Mouse (Mus musculus) forebrain, embryonic 13.5 days (tissue): ENCODE measurements around the gene Apc2. TPM values are rescaled to one million over a fixed set of nuclear protein-coding genes. Genes with fewer than 3 reads are reported as not detected.

ENCODE experiments used
- ATAC-seq: fragments of 200-750 bp; cut with Nextera tagmentation; 2 replicates; pipeline ENCODE4 v1.8.0; 2017
- H3K27ac ChIP-seq: fragments of 300-500 bp; sonication (generic); 2 replicates; pipeline ENCODE4 v1.5.1; 2015; ENCODE audit warnings: inconsistent platforms, mild to moderate bottlenecking, moderate library complexity
- H3K27me3 ChIP-seq: fragments of 300-500 bp; sonication (generic); 2 replicates; pipeline ENCODE4 v1.6.1; 2015; ENCODE audit warnings: mild to moderate bottlenecking, inconsistent platforms
- H3K36me3 ChIP-seq: fragments of 300-500 bp; sonication (generic); 2 replicates; pipeline ENCODE4 v1.6.1; 2015; ENCODE audit warnings: mild to moderate bottlenecking, inconsistent platforms; ENCODE audit not compliant: poor library complexity, severe bottlenecking
- H3K4me1 ChIP-seq: fragments of 300-500 bp; sonication (generic); 2 replicates; pipeline ENCODE4 v1.6.1; 2015; ENCODE audit warnings: inconsistent platforms
- H3K4me2 ChIP-seq: fragments of 300-500 bp; sonication (generic); 2 replicates; pipeline ENCODE4 v1.6.1; 2015; ENCODE audit warnings: inconsistent platforms, mild to moderate bottlenecking, moderate library complexity
- H3K4me3 ChIP-seq: fragments of 300-500 bp; sonication (generic); 2 replicates; pipeline ENCODE4 v1.5.1; 2015; ENCODE audit warnings: mild to moderate bottlenecking, inconsistent platforms
- H3K9ac ChIP-seq: fragments of 300-500 bp; sonication (generic); 2 replicates; pipeline ENCODE4 v1.6.1; 2015; ENCODE audit warnings: mild to moderate bottlenecking, inconsistent platforms
- H3K9me3 ChIP-seq: fragments of 300-500 bp; sonication (generic); replicated peaks from 2 replicates; pipeline ENCODE4 v1.6.1; 2016; ENCODE audit warnings: inconsistent platforms
- WGBS: fragments of 180-500 bp; shearing (Covaris S2); methylation state at CpG from one replicate; pipeline ENCODE4 v1.1.7; 2015; 5-methylcytosine and 5-hydroxymethylcytosine counted together
- microRNA-seq: library from miRNA; unstranded; fragments of <30 nt; microRNA quantifications from one replicate; pipeline ENCODE4, GENCODE M21; 2016
- polyA plus RNA-seq: library from polyadenylated mRNA; unstranded; fragments of >200 nt; fragmentation: Nextera tagmentation; extraction: Ambion mirVana; gene quantifications from 2 replicates; pipeline ENCODE4 v1.2.1, GENCODE M21; 2015

The Apc2 gene
- polyA plus RNA-seq, 1 experiment from 2014 or later: 129 TPM

- Histone ChIP-seq H3K36me3 (no peaks in the 10 kb centered on the region), H3K4me2 (peak within 1 kb of the TSS; percentile 60), H3K9me3 (no peaks in the 10 kb centered on the region), H3K27me3 (peaks cover 97% of the 10 kb centered on the region), H3K4me1 (peaks cover 27% of the 10 kb centered on the region), H3K4me3 (peak within 1 kb of the TSS; percentile 32), H3K9ac (peak within 1 kb of the TSS; percentile 21; the same call in 1 of the 2 replicates), H3K27ac (no peak within 1 kb of the TSS)
- WGBS: 1% methylated on average over 45 of the region's 53 CpGs
- 0 out of 2 replicates have a peak, but pooled peaks have one; percentile 61 for ATAC-seq
These were observed 60.4 kb downstream of the Apc2 start, which contains the start of gene Plk5 for GRCm38 (mm10) chr10:80356001-80356682. TSS of gene Plk5 (plus strand) at chr10:80356459.

GRCm38 (mm10) chr10:80356737-80357136 is 61.0 kb downstream of the Apc2 start:
- ATAC-seq: 0 out of 2 replicates have a peak, but pooled peaks have one; percentile 37
- Histone ChIP-seq H3K4me3 (peak overlapping the region; percentile 32), H3K36me3 (no peaks in the 10 kb centered on the region), H3K27me3 (peaks cover 91% of the 10 kb centered on the region), H3K9me3 (no peaks in the 10 kb centered on the region), H3K27ac (no peak overlapping the region), H3K4me1 (peaks cover 27% of the 10 kb centered on the region), H3K9ac (0 out of 2 replicates have a peak overlapping the region, but pooled peaks have one; percentile 21), H3K4me2 (peak overlapping the region; percentile 60)
- 2% methylated on average over 34 of the region's 34 CpGs for WGBS

DNA sequence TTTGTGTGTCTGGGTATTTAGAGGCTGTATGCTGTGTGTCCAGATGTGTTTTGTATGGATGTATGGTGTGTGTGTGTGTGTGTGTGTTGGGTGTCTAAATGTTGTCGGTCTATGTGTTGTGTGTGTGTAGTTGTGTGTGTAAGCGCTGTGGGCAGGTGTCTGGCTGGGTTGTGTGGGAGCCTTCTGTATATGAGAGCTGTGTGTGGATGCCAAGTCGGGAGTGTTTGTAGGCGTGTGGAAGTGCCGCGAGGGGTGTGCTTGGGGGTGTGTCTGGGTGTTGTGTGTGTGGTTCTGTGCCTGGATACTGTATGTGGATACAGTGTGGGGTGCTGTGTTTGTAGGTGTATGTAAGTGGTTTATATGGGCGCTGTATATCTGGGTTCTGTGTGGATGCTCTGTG is 61.6 kb downstream of the Apc2 start:
- Histone ChIP-seq H3K4me3 (no peak overlapping the region), H3K27ac (no peak overlapping the region), H3K9me3 (no peaks in the 10 kb centered on the region), H3K4me2 (peak overlapping the region; percentile 51; the same call in 1 of the 2 replicates), H3K9ac (no peak overlapping the region), H3K36me3 (no peaks in the 10 kb centered on the region), H3K27me3 (peaks cover 85% of the 10 kb centered on the region), H3K4me1 (peaks cover 27% of the 10 kb centered on the region)
- ATAC-seq: no peak
- WGBS: 36% methylated on average over 7 of the region's 7 CpGs

- no peaks in the 10 kb centered on the region for H3K36me3 ChIP-seq
- H3K9me3 ChIP-seq: no peaks in the 10 kb centered on the region
- peaks cover 82% of the 10 kb centered on the region for H3K27me3 ChIP-seq
- 0 out of 2 replicates have a peak, but pooled peaks have one; percentile 19 for ATAC-seq
- WGBS: 6% methylated on average over 28 of the region's 31 CpGs
- H3K4me1 ChIP-seq: peaks cover 27% of the 10 kb centered on the region
- H3K27ac ChIP-seq: no peak overlapping the region
- H3K4me2 ChIP-seq: peak overlapping the region; percentile 51
- H3K4me3 ChIP-seq: peak overlapping the region; percentile 25
- H3K9ac ChIP-seq: peak overlapping the region; percentile 30; the same call in 1 of the 2 replicates
These were observed 62.3 kb downstream of the Apc2 start for GRCm38 (mm10) chr10:80357994-80358639.

GRCm38 (mm10) chr10:80363734-80364133 is 68.0 kb downstream of the Apc2 start:
- H3K9me3 ChIP-seq: no peaks in the 10 kb centered on the region
- H3K27me3 ChIP-seq: peaks cover 50% of the 10 kb centered on the region
- no peak for ATAC-seq
- H3K27ac ChIP-seq: no peak overlapping the region
- no peak overlapping the region for H3K9ac ChIP-seq
- H3K4me3 ChIP-seq: no peak overlapping the region
- peaks cover 5% of the 10 kb centered on the region; the same call in 1 of the 2 replicates for H3K4me1 ChIP-seq
- no peak overlapping the region for H3K4me2 ChIP-seq
- 33% methylated on average over 6 of the region's 6 CpGs for WGBS
- no peaks in the 10 kb centered on the region for H3K36me3 ChIP-seq

DNA sequence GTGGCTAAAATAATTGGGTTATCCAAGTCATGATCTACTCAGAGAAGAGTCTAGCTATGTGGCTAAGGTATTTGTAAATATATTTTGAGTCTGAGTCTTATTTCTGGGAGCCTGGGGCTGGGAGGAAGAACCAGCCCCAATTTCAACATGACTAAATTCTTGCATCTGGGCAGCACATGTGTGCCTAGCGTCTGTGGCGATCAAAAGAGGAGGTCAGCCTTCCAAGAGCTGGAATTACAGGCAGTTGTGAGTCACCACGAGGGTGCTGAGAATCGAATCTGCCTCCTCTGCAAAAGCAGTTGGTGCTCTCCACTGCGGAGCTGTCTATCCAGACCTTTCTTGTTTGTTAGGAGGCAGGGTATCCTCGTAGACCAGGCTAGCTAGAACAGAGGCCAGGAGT is 70.0 kb downstream of the Apc2 start:
- Histone ChIP-seq H3K27ac (no peak overlapping the region), H3K36me3 (no peaks in the 10 kb centered on the region), H3K4me1 (peaks cover 5% of the 10 kb centered on the region; the same call in 1 of the 2 replicates), H3K27me3 (peaks cover 31% of the 10 kb centered on the region), H3K9ac (no peak overlapping the region), H3K9me3 (no peaks in the 10 kb centered on the region), H3K4me3 (no peak overlapping the region), H3K4me2 (no peak overlapping the region)
- ATAC-seq: no peak
- 72% methylated on average over 6 of the region's 6 CpGs for WGBS

Small RNA genes lying within 50 kb of the gene (microRNA-seq; reads per million reads assigned to microRNA genes)
- 1.6 reads per million for gene Mir6911

Other genes with a start within 250 kb of the Apc2 start
- gene Gpx4, start 248.8 kb upstream of the Apc2 start, polyA plus RNA-seq: 487 and 489 TPM in 2 replicates
- gene Sbno2, start 190.4 kb upstream of the Apc2 start, polyA plus RNA-seq: 11.6 and 13.6 TPM in 2 replicates
- gene Stk11, start 180.2 kb upstream of the Apc2 start, polyA plus RNA-seq: 20.7 and 21.6 TPM in 2 replicates
- 454 and 459 TPM in 2 replicates for gene Atp5d, start 157.3 kb upstream of the Apc2 start, polyA plus RNA-seq
- gene Cbarp, start 155.1 kb upstream of the Apc2 start, polyA plus RNA-seq: 21.2 and 26.8 TPM in 2 replicates
- 35.1 and 37.9 TPM in 2 replicates for gene Midn, start 147.7 kb upstream of the Apc2 start, polyA plus RNA-seq
- 274 and 308 TPM in 2 replicates for gene Cirbp, start 130.0 kb upstream of the Apc2 start, polyA plus RNA-seq
- gene 1600002K03Rik, start 123.0 kb upstream of the Apc2 start, polyA plus RNA-seq: 12.2 and 12.6 TPM in 2 replicates
- gene Efna2, start 116.5 kb upstream of the Apc2 start, polyA plus RNA-seq: 17.7 and 19.5 TPM in 2 replicates
- 62.1 and 64.7 TPM in 2 replicates for gene Mum1, start 69.5 kb upstream of the Apc2 start, polyA plus RNA-seq
- gene Ndufs7, start 46.9 kb upstream of the Apc2 start, polyA plus RNA-seq: 267 and 274 TPM in 2 replicates
- gene Gamt, start 35.0 kb upstream of the Apc2 start, polyA plus RNA-seq: 18.2 and 18.3 TPM in 2 replicates
- gene Dazap1, start 34.5 kb upstream of the Apc2 start, polyA plus RNA-seq: 61.7 and 64.9 TPM in 2 replicates
- 805 and 828 TPM in 2 replicates for gene Rps15, start 3.5 kb upstream of the Apc2 start, polyA plus RNA-seq
- 42.7 and 43.3 TPM in 2 replicates for gene 2310011J03Rik, start 24.6 kb downstream of the Apc2 start, polyA plus RNA-seq
- 2.9 and 3.0 TPM in 2 replicates for gene Pcsk4, start 33.5 kb downstream of the Apc2 start, polyA plus RNA-seq
- gene Reep6, start 34.0 kb downstream of the Apc2 start, polyA plus RNA-seq: 2.0 and 3.0 TPM in 2 replicates
- gene Adamtsl5, start 52.4 kb downstream of the Apc2 start, polyA plus RNA-seq: 0.18 and 0.21 TPM in 2 replicates
- 0.40 and 0.64 TPM in 2 replicates for gene Plk5, start 60.5 kb downstream of the Apc2 start, polyA plus RNA-seq
- gene Mex3d, start 91.7 kb downstream of the Apc2 start, polyA plus RNA-seq: 15.5 and 16.6 TPM in 2 replicates
- 304 and 319 TPM in 2 replicates for gene Mbd3, start 103.6 kb downstream of the Apc2 start, polyA plus RNA-seq
- gene Uqcr11, start 110.9 kb downstream of the Apc2 start, polyA plus RNA-seq: 593 and 623 TPM in 2 replicates
- 112 and 119 TPM in 2 replicates for gene Tcf3, start 137.7 kb downstream of the Apc2 start, polyA plus RNA-seq
- gene Onecut3, start 198.9 kb downstream of the Apc2 start, polyA plus RNA-seq: 0.35 and 0.57 TPM in 2 replicates
- 0.33 and 0.36 TPM in 2 replicates for gene Atp8b3, start 243.1 kb downstream of the Apc2 start, polyA plus RNA-seq